Mouse (Mus musculus): ENCODE measurements around the gene Med11.
"Not testable (repeated sequence)": the region's sequence is repeated elsewhere in the genome, so short reads cannot be mapped to it uniquely, and the experiment has no call there.

The Med11 gene

DNA sequence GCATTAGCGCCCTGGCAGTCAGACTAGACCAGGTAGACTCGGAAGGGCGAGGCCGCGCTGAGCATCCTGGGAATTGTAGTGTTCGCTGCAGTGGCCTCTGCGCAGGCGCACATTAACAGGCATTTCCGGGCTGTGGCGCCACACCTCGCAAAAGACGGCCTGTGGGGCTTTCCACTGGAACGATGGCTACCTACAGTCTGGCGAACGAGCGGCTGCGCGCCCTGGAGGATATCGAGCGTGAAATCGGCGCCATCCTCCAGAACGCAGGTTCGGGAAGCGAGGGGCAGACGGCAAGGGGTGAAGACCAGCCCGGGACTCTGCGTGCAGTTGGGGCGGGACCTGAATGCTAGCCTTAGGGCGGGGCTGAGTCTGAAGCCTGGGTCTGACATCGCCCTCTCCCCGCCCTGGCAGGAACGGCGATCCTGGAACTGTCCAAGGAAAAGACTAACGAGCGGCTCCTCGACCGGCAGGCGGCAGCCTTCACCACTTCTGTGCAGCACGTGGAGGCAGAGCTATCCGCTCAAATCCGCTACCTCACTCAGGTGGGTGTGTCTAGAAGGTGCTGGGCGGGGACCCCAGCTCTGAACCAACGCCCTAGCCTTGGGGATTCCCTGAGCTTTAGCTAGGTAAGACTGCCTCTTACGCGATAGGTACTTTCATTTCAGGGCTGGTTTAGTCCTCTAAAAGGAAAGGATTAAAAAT lies at the start of gene Med11:
Gene Med11 (plus strand): TSS at position 123 of the 702 bp plus-strand sequence.
- peak; percentile 99 for DNase-seq (ENCODE audit: low read depth, low spot score)

DNA sequence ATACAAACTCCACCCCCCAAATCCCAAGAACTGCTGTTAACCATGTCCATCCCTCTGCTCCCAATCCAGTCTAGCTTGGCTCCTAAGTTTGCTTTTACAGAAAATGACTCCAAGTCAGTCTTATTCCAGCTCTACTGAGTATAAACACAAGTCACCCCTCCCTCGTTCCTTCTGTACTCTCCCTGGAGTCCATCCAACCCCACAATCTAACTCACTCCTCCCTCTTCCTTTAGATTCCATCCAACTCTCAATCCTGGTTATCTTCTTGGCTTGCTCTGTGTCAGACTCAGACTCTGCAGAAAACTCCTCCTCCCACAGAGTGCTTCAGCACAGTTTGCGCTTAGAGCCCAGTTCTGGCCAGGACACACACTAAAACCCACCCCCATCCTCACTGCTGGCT lies 48.1 kb upstream of the Med11 start:
- DNase-seq (ENCODE audit: low read depth, low spot score): peak; percentile 73

DNA sequence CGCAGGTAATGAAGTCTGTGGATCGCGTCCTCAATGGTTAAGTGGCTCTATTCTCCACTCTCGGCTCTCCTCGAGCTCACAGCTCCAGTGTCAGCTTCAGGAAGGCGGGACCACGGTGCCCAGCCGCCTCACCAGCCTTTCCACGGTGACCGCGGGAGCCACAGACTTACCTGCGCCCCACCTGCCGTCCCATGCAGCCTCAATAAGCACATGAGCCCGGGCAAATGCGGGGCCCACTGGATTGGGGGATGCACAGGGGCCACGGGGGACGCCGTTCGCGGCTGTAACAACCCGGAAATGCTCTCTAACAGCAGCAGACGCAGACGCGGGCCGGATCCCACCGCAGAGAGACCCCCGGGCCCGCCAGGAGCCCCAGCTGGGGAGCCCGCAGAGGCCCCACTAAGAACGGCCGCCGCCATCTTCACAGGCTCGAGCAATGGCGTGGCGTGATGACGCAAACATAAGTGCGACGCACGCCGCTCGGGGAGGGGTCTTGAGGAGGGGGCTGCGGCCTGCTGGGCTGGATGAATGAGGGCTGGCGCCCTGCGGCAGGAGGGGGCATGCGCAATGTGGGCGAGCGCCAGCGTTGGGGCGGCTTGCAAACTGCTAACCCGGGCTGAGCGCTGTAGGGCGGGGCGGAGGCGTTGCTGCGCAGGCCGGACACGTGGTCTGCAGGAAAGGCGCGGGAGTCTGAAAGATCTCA lies 42.0 kb upstream of the Med11 start, which contains the start of gene Pelp1:
Gene Pelp1 (minus strand): TSS at position 438 of the 703 bp plus-strand sequence.
- peak; percentile 91 for DNase-seq (ENCODE audit: low read depth, low spot score)

DNA sequence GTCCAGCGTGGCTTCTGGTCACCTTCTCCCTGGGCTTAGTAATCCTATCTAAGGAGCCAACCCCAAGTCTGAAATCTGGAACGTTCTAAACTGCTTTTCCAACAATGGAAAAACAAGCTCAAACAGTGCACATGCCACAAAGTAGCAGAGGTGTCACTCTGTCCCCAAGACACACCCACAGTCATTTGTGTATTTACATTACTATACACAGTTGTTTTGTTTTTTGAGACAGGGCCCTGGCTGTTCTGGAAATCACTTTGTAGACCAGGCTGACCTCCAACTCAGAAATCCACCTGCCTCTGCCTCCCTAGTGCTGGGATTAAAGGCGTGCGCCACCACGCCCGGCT lies 41.4 kb upstream of the Med11 start:
- no peak for DNase-seq (ENCODE audit: low read depth, low spot score)

- no peak for DNase-seq (ENCODE audit: low read depth, low spot score)
These were observed 39.1 kb upstream of the Med11 start for GRCm38 (mm10) chr11:70412591-70412990.

- DNase-seq (ENCODE audit: low read depth, low spot score): peak; percentile 81
These were observed 37.8 kb upstream of the Med11 start for GRCm38 (mm10) chr11:70413961-70414360.

DNA sequence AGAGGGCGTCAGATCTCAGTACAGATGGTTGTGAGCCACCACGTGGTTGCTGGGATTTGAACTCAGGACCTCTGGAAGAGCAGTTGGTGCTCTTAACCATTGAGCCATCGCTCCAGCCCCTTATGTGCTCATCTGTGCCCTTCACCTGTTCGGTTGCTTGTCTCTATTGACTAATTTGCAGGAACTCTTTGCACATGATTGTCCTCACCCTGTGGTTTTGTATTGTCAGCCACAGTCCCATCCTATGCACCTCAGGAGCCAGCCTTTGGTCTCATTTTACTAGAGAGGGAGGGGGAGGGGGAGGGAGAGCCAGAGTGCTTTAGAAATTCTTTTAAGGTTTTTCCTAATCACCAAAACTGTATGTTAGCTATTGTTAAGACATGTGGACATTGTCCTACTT lies 33.5 kb upstream of the Med11 start:
- no peak for DNase-seq (ENCODE audit: low read depth, low spot score)

GRCm38 (mm10) chr11:70419486-70419885 lies 32.2 kb upstream of the Med11 start:
- DNase-seq (ENCODE audit: low read depth, low spot score): peak; percentile 37

- DNase-seq (ENCODE audit: low read depth, low spot score): not testable (repeated sequence)
These were observed 25.1 kb upstream of the Med11 start for GRCm38 (mm10) chr11:70426598-70426997.

GRCm38 (mm10) chr11:70431574-70431973 lies 20.1 kb upstream of the Med11 start:
- peak; percentile 18 for DNase-seq (ENCODE audit: low read depth, low spot score)

- DNase-seq (ENCODE audit: low read depth, low spot score): peak; percentile 100
These were observed 19.4 kb upstream of the Med11 start, which contains the start of gene Arrb2 for GRCm38 (mm10) chr11:70432048-70432894. Arrb2 (plus strand) TSS chr11:70432635.

GRCm38 (mm10) chr11:70432895-70433568 lies 18.7 kb upstream of the Med11 start:
- DNase-seq (ENCODE audit: low read depth, low spot score): peak; percentile 74

- peak; percentile 19 for DNase-seq (ENCODE audit: low read depth, low spot score)
These were observed 18.2 kb upstream of the Med11 start for GRCm38 (mm10) chr11:70433569-70433943.

- DNase-seq (ENCODE audit: low read depth, low spot score): no peak
These were observed 17.8 kb upstream of the Med11 start for GRCm38 (mm10) chr11:70433951-70434350.

DNA sequence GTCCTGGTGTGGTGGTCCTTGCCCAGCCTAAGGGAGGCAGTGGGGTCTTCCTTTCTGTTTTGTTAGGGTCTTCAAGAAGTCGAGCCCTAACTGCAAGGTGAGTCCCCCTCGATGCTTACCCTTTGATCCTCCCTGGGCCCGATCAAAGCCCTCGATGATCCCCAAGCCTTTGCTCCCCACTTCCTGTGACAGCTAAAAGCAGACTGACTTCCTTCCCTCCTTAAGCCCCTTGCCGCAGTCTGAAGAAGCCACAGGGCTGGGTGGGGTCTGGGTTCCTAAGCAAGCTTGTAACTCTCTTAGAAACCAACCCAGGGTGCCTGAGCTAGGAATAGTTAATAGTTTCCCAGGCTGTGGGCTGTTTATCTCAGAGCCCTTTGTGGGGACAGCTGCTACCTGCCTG lies 16.2 kb upstream of the Med11 start:
- DNase-seq (ENCODE audit: low read depth, low spot score): no peak

DNA sequence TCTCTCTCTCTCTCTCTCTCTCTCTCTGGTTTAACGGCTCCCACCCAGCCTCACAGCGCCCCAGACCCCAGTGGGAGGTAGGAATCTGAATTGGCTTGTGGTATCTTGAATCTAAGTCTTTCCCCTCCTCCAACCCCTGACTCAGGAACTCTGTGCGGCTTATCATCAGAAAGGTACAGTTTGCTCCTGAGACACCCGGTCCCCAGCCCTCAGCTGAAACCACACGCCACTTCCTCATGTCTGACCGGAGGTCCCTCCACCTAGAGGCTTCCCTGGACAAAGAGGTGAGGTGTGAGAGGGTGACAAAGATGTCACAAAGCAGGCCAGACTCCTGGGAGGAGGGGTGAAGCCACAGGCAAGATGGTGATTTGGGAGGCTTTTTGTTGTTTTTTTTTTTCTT lies 14.3 kb upstream of the Med11 start:
- DNase-seq (ENCODE audit: low read depth, low spot score): no peak

- DNase-seq (ENCODE audit: low read depth, low spot score): no peak
These were observed 12.9 kb upstream of the Med11 start for GRCm38 (mm10) chr11:70438728-70439374.

DNA sequence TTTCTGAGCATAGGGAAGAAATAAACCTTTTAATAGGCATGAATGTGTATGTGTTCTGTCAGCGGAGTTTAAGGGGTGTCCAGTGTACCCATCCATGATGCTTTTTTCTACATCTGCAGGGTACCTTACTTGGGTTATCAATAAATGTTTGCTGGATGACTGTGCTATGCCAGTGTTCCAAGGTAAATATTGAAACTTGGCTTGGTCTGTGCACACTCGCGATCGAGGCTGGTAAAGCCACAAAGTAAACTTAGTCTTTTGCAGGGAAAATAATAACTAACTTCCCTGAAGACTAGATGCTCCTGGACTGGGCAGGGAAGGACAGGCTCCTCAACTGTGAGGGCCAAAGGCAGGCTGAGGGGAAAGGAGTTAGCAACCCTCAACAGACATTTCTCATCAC lies 11.1 kb upstream of the Med11 start:
- DNase-seq (ENCODE audit: low read depth, low spot score): no peak

DNA sequence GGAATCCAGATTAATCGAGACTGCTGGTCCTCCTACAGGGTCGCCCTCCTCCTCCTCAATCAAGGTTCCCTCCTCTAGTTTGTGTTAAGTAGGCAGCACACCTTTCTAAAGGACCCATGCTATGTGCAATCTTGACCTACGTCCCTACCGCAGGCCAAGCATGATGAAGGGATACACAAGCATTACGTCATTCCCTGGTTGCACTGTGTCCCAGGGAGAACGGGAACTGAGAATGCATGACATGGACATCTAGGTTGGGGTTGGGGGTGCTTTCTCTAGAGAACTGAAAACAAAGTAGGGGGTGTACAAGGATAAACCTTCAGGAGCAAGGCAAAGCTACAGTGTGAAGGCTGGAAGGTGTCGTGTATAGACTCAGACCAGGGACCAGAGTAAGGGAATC lies 9.8 kb upstream of the Med11 start:
- peak; percentile 14 for DNase-seq (ENCODE audit: low read depth, low spot score)

- DNase-seq (ENCODE audit: low read depth, low spot score): no peak
These were observed 7.8 kb upstream of the Med11 start for GRCm38 (mm10) chr11:70443964-70444363.

DNA sequence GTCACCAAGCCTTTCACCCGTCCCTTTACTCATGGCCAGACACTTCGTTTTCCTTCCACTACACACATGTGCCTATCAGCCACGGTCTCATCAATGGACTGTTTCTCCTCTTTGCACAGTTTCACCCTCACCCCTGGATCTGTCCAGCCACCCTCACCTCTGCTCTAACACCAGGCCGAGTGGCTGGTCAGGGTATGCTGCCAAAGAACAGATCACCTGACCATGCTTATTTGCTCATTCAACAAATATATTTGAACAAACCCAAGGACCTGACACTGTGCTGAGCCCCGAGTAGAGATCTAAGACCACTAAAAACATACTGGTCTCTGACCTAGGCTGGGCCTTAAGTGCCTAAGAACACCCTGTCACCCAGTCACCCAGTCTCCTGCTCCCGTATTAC lies 7.1 kb upstream of the Med11 start:
- DNase-seq (ENCODE audit: low read depth, low spot score): no peak

All from brain, adult 2 months (tissue).